Mouse (Mus musculus) hindbrain, embryonic 12.5 days (tissue): ENCODE measurements at regions not wholly inside any gene's neighbourhood (a gene's known extent, or its start where the extent isn't known, plus 50 kb on each side); places are given as distances from the start of the nearest gene placed in this dataset.
"Not testable (repeated sequence)": the region's sequence is repeated elsewhere in the genome, so short reads cannot be mapped to it uniquely, and the experiment has no call there.

Experiments used
- ATAC-seq: fragments of 200-750 bp; cut with Nextera tagmentation; 2 replicates; pipeline ENCODE4 v1.8.0; 2017; ENCODE audit warnings: moderate TSS enrichment; ENCODE audit not compliant: low FRiP score
- H3K27ac ChIP-seq: fragments of 300-500 bp; sonication (generic); 2 replicates; pipeline ENCODE4 v1.5.1; 2016; ENCODE audit warnings: mild to moderate bottlenecking
- H3K27me3 ChIP-seq: fragments of 300-500 bp; sonication (generic); 2 replicates; pipeline ENCODE4 v1.6.1; 2016; ENCODE audit warnings: mild to moderate bottlenecking
- H3K36me3 ChIP-seq: fragments of 300-500 bp; sonication (generic); 2 replicates; pipeline ENCODE4 v1.6.1; 2016; ENCODE audit warnings: mild to moderate bottlenecking
- H3K4me1 ChIP-seq: fragments of 300-500 bp; sonication (generic); 2 replicates; pipeline ENCODE4 v1.6.1; 2016
- H3K4me2 ChIP-seq: fragments of 300-500 bp; sonication (generic); replicated peaks from 2 replicates; pipeline ENCODE4 v1.6.1; 2016; ENCODE audit warnings: mild to moderate bottlenecking
- H3K4me3 ChIP-seq: fragments of 300-500 bp; sonication (generic); 2 replicates; pipeline ENCODE4 v1.5.1; 2016; ENCODE audit warnings: mild to moderate bottlenecking
- H3K9ac ChIP-seq: fragments of 300-500 bp; sonication (generic); 2 replicates; pipeline ENCODE4 v1.6.1; 2016; ENCODE audit warnings: mild to moderate bottlenecking, moderate library complexity
- H3K9me3 ChIP-seq: fragments of 300-500 bp; sonication (generic); replicated peaks from 2 replicates; pipeline ENCODE4 v1.6.1; 2016; ENCODE audit warnings: mild to moderate bottlenecking
- WGBS: fragments of 180-500 bp; shearing (Covaris S2); methylation state at CpG from one replicate; pipeline ENCODE4 v1.1.7; 2016; 5-methylcytosine and 5-hydroxymethylcytosine counted together

DNA sequence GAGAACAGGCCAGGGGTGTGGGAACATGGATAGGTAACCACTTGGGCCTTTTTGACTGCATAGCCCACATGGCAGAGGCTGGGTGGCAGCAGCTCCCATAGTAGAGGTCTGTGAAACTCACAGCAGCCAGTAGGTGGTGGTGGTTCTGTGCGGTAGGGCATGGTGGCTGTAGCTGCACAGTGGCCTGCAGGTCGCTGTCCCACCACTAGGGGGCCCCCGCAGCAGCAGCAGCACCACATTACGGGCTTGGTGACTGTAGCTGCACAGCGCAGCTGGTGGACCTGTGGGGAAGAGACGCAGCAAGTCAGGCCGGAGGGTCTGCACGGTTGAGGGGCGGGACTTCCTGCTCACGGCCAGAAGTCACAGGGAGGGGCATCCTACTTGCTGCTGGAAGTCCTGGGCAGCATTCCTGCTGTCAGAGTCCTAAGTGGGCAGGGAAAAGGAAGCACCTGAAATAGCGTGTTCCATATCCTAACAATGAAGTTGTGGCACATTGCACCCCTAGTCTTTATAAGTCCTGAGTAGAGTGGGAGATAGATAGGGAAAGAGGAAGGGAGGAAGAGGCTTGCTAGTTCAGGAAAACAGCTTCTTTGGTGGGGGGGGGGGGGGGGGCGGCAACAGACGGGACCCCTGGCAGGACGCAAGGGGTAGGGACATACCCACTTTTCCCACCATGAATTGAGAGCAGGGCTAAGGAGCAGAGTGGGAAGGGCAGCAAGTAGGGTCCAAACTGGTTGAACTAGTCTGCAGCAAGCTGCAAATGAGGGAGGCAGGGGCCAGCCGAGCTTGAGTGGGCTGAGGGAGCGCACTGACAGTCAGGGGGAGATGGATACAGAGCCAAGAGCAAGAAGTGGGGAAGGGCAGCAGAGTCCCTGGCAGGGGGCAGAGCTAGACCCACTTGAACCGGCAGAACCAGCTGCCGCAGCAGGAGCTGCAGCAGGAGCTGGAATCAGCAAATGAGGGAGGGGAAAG lies 141.4 kb downstream of the Zxdb start:
- no peak overlapping the region for H3K27ac ChIP-seq

GRCm38 (mm10) chrX:94883547-94883946 lies 142.9 kb downstream of the Spin4 start:
- 87% methylated on average over 2 of the region's 2 CpGs for whole genome bisulfite sequencing
- H3K4me3 ChIP-seq, H3K27me3 ChIP-seq, ATAC-seq, H3K4me1 ChIP-seq, H3K36me3 ChIP-seq, H3K9ac ChIP-seq, H3K4me2 ChIP-seq, H3K27ac ChIP-seq, H3K9me3 ChIP-seq: not testable (repeated sequence)

More for the DNA sequence above, 141.4 kb downstream of the Zxdb start:
- Histone ChIP-seq H3K9ac (peak overlapping the region; percentile 56), H3K4me1 (no peaks in the 10 kb centered on the region), H3K36me3 (no peaks in the 10 kb centered on the region), H3K27me3 (no peaks in the 10 kb centered on the region), H3K4me2 (peak overlapping the region; percentile 61), H3K9me3 (no peaks in the 10 kb centered on the region), H3K4me3 (peak overlapping the region; percentile 36)
- WGBS: 17% methylated on average over 15 of the region's 18 CpGs
- peak; percentile 99 for ATAC-seq
